Mouse (Mus musculus) MEL (cell line): Measurements from ENCODE around the gene Schip1. TPM values are rescaled to one million over a fixed set of nuclear protein-coding genes. Genes with fewer than 3 reads are reported as not detected.

Experiments used
- DNase-seq: peaks from one replicate; pipeline ENCODE4 v3.0.0; 2011; ENCODE audit warnings: low read depth, low spot score
- H3K27ac ChIP-seq: 2 replicates; pipeline ENCODE4 v1.5.1; 2012; ENCODE audit warnings: low read depth, mild to moderate bottlenecking, control low read depth, low read length, moderate library complexity; ENCODE audit not compliant: control insufficient read depth
- H3K27me3 ChIP-seq, 2 experiments: fragments of 150-350 bp in 1 of 2; sonication (generic) in 1 of 2; 2 replicates each; pipeline ENCODE4 v1.6.1; 2012; ENCODE audit warnings: low read length in 2 of 2, mild to moderate bottlenecking in 2 of 2, improper control_type of control experiment in 1 of 2, moderate library complexity in 1 of 2; ENCODE audit not compliant: insufficient read depth in 2 of 2, control insufficient read depth in 1 of 2
- H3K36me3 ChIP-seq, 2 experiments: 2 replicates each; pipeline ENCODE4 v1.6.1; 2012 to 2014; ENCODE audit warnings: low read length in 2 of 2, improper control_type of control experiment in 1 of 2, inconsistent platforms in 1 of 2, mild to moderate bottlenecking in 1 of 2; ENCODE audit not compliant: insufficient read depth in 2 of 2, control insufficient read depth in 1 of 2
- H3K4me1 ChIP-seq, 2 experiments: fragments of 150-350 bp in 1 of 2; sonication (generic) in 1 of 2; 2 replicates each; pipeline ENCODE4 v1.6.1; 2012; ENCODE audit warnings: low read length in 2 of 2, improper control_type of control experiment in 1 of 2, mild to moderate bottlenecking in 1 of 2; ENCODE audit not compliant: insufficient read depth in 2 of 2, control insufficient read depth in 1 of 2
- H3K4me3 ChIP-seq, 2 experiments: fragments of 150-350 bp in 1 of 2; sonication (generic) in 1 of 2; 2 replicates each; pipeline ENCODE4 v1.5.1; 2012; ENCODE audit warnings: low read depth in 2 of 2, low read length in 2 of 2, mild to moderate bottlenecking in 2 of 2, moderate library complexity in 2 of 2, control low read depth in 1 of 2, improper control_type of control experiment in 1 of 2; ENCODE audit not compliant: control insufficient read depth in 1 of 2, insufficient read depth in 1 of 2
- H3K79me2 ChIP-seq: 2 replicates; pipeline ENCODE4 v1.6.1; 2012; ENCODE audit warnings: mild to moderate bottlenecking, low read length, moderate library complexity; ENCODE audit not compliant: control insufficient read depth, poor library complexity, insufficient read depth
- H3K9ac ChIP-seq: 2 replicates; pipeline ENCODE4 v1.6.1; 2012; ENCODE audit warnings: low read depth, mild to moderate bottlenecking, control low read depth, low read length, moderate library complexity; ENCODE audit not compliant: control insufficient read depth, poor library complexity, severe bottlenecking
- H3K9me3 ChIP-seq: fragments of 150-350 bp; sonication (generic); replicated peaks from 2 replicates; pipeline ENCODE4 v1.6.1; 2012; ENCODE audit warnings: mild to moderate bottlenecking, low read length, improper control_type of control experiment, moderate library complexity; ENCODE audit not compliant: insufficient read depth
- CHD1 ChIP-seq: IDR thresholded peaks from 2 replicates; pipeline ENCODE4 v1.6.1; 2012; ENCODE audit warnings: low read depth, mild to moderate bottlenecking, inconsistent platforms, low read length, improper control_type of control experiment
- CTCF ChIP-seq, 3 experiments: IDR thresholded peaks in 2 of 3; conservative IDR thresholded peaks in 1 of 3; 2 replicates each; pipeline ENCODE4 v1.5.1; 2011 to 2012; ENCODE audit warnings: low read length in 3 of 3, low read depth in 2 of 3, mild to moderate bottlenecking in 2 of 3, improper control_type of control experiment in 1 of 3, inconsistent platforms in 1 of 3, mixed read lengths in 1 of 3, moderate library complexity in 1 of 3; ENCODE audit not compliant: control insufficient read depth in 1 of 3, insufficient read depth in 1 of 3, poor library complexity in 1 of 3, severe bottlenecking in 1 of 3
- E2F4 ChIP-seq: IDR thresholded peaks from 2 replicates; pipeline ENCODE4 v1.6.1; 2011; ENCODE audit warnings: low read depth, low read length, improper control_type of control experiment, borderline replicate concordance
- ELF1 ChIP-seq: IDR thresholded peaks from 2 replicates; pipeline ENCODE4 v1.6.1; 2014; ENCODE audit warnings: low read depth, mild to moderate bottlenecking, inconsistent platforms, low read length, improper control_type of control experiment, moderate library complexity
- EP300 ChIP-seq, 2 experiments: IDR thresholded peaks; 2 replicates each; pipeline ENCODE4 v1.6.1; 2011; ENCODE audit warnings: improper control_type of control experiment in 2 of 2, low read length in 2 of 2, low read depth in 1 of 2, mild to moderate bottlenecking in 1 of 2
- GABPA ChIP-seq: IDR thresholded peaks from 2 replicates; pipeline ENCODE4 v1.6.1; 2012; ENCODE audit warnings: low read depth, mild to moderate bottlenecking, inconsistent platforms, low read length, improper control_type of control experiment, moderate library complexity
- GATA1 ChIP-seq: IDR thresholded peaks from 2 replicates; pipeline ENCODE4 v1.6.1; 2011; ENCODE audit warnings: low read depth, low read length, improper control_type of control experiment
- HCFC1 ChIP-seq: IDR thresholded peaks from 2 replicates; pipeline ENCODE4 v1.6.1; 2012; ENCODE audit warnings: low read depth, mild to moderate bottlenecking, inconsistent platforms, low read length, improper control_type of control experiment, moderate library complexity
- JUND ChIP-seq: IDR thresholded peaks from 2 replicates; pipeline ENCODE4 v1.6.1; 2011; ENCODE audit warnings: low read depth, mild to moderate bottlenecking, improper control_type of control experiment, low read length
- KAT2A ChIP-seq: conservative IDR thresholded peaks from 2 replicates; pipeline ENCODE4 v1.6.1; 2012; ENCODE audit warnings: low read depth, low read length, improper control_type of control experiment, inconsistent platforms
- MAX ChIP-seq: IDR thresholded peaks from 2 replicates; pipeline ENCODE4 v1.6.1; 2011; ENCODE audit warnings: low read length, improper control_type of control experiment
- MAZ ChIP-seq: IDR thresholded peaks from 2 replicates; pipeline ENCODE4 v1.6.1; 2012; ENCODE audit warnings: low read depth, mild to moderate bottlenecking, inconsistent platforms, low read length, improper control_type of control experiment
- MEF2A ChIP-seq: IDR thresholded peaks from 2 replicates; pipeline ENCODE4 v1.6.1; 2014; ENCODE audit warnings: low read depth, mild to moderate bottlenecking, inconsistent platforms, low read length, improper control_type of control experiment; ENCODE audit not compliant: poor library complexity, insufficient replicate concordance, severe bottlenecking; ENCODE audit errors: extremely low read depth
- MXI1 ChIP-seq: IDR thresholded peaks from 2 replicates; pipeline ENCODE4 v1.6.1; 2011; ENCODE audit warnings: mild to moderate bottlenecking, low read depth, low read length, improper control_type of control experiment
- NRF1 ChIP-seq: IDR thresholded peaks from 2 replicates; pipeline ENCODE4 v1.6.1; 2014; ENCODE audit warnings: low read depth, mild to moderate bottlenecking, inconsistent platforms, low read length, improper control_type of control experiment, moderate library complexity; ENCODE audit not compliant: poor library complexity, insufficient read depth, severe bottlenecking
- POLR2A ChIP-seq, 2 experiments: IDR thresholded peaks; 2 replicates each; pipeline ENCODE4 v1.6.1; 2011 to 2012; ENCODE audit warnings: low read length in 2 of 2, mild to moderate bottlenecking in 2 of 2, control low read depth in 1 of 2, improper control_type of control experiment in 1 of 2, low read depth in 1 of 2, moderate library complexity in 1 of 2; ENCODE audit not compliant: control insufficient read depth in 1 of 2, insufficient read depth in 1 of 2, poor library complexity in 1 of 2
- POLR2AphosphoS2 ChIP-seq: IDR thresholded peaks from 2 replicates; pipeline ENCODE4 v1.6.1; 2011; ENCODE audit warnings: low read length, improper control_type of control experiment
- POLR2AphosphoS5 ChIP-seq: IDR thresholded peaks from 2 replicates; pipeline ENCODE4 v1.6.1; 2012; ENCODE audit warnings: low read depth, borderline replicate concordance, mild to moderate bottlenecking, inconsistent platforms, low read length, moderate library complexity, mixed read lengths
- RAD21 ChIP-seq: IDR thresholded peaks from 2 replicates; pipeline ENCODE4 v1.6.1; 2011; ENCODE audit warnings: mild to moderate bottlenecking, low read depth, low read length, improper control_type of control experiment
- SIN3A ChIP-seq: IDR thresholded peaks from 2 replicates; pipeline ENCODE4 v1.6.1; 2012; ENCODE audit warnings: low read length, improper control_type of control experiment, inconsistent platforms
- TBP ChIP-seq: IDR thresholded peaks from 2 replicates; pipeline ENCODE4 v1.8.0; 2011; ENCODE audit warnings: low read depth, low read length, improper control_type of control experiment
- TCF12 ChIP-seq: IDR thresholded peaks from 2 replicates; pipeline ENCODE4 v1.6.1; 2014; ENCODE audit warnings: low read depth, mild to moderate bottlenecking, inconsistent platforms, low read length, improper control_type of control experiment, moderate library complexity
- UBTF ChIP-seq: IDR thresholded peaks from 2 replicates; pipeline ENCODE4 v1.6.1; 2012; ENCODE audit warnings: low read depth, mild to moderate bottlenecking, inconsistent platforms, low read length, improper control_type of control experiment, moderate library complexity, borderline replicate concordance; ENCODE audit not compliant: insufficient read depth
- ZC3H11A ChIP-seq: IDR thresholded peaks from 2 replicates; pipeline ENCODE4 v1.6.1; 2012; ENCODE audit warnings: low read depth, mild to moderate bottlenecking, inconsistent platforms, low read length, improper control_type of control experiment
- ZNF384 ChIP-seq: IDR thresholded peaks from 2 replicates; pipeline ENCODE4 v1.6.1; 2012; ENCODE audit warnings: low read depth, mild to moderate bottlenecking, inconsistent platforms, low read length, improper control_type of control experiment
- polyA plus RNA-seq, 2 experiments: library from polyadenylated mRNA; stranded (reverse) in 1 of 2; unstranded in 1 of 2; fragments of >175 nt in 1 of 2; fragments of >200 nt in 1 of 2; gene quantifications; 2 replicates each; pipeline versions ENCODE4 v1.2.1 to v1.2.4; 2012; ENCODE audit warnings: low replicate concordance in 2 of 2, low read depth in 1 of 2; ENCODE audit not compliant: insufficient read length in 2 of 2, insufficient read depth in 1 of 2, missing spikeins in 1 of 2
- total RNA-seq: library from RNA; depleted of rRNA; stranded (reverse); fragments of 300-350 nt; gene quantifications from 2 replicates; pipeline ENCODE4 v1.2.3, GENCODE M21; 2012

The Schip1 gene
- total and polyA plus RNA-seq, 3 experiments, result 10.1 to 12.4 TPM; not detected in 1

- TF ChIP-seq EP300 (IDR thresholded peaks at IDR 0.05; ENCODE audit: low read depth in 1 of 2, low read length in 2 of 2) (no peak), MAX (no peak), JUND (no peak), TBP (no peak), CHD1 (no peak), RAD21 (no peak), GATA1 (no peak), POLR2AphosphoS5 (no peak), E2F4 (no peak), KAT2A (no peak), NRF1 (no peak), POLR2A (IDR thresholded peaks at IDR 0.05; ENCODE audit: control insufficient read depth in 1 of 2, insufficient read depth in 1 of 2, low read depth in 1 of 2, low read length in 2 of 2, poor library complexity in 1 of 2) (no peak), POLR2AphosphoS2 (no peak), ZC3H11A (no peak), CTCF (IDR thresholded peaks at IDR 0.05 in 2 of 3, conservative IDR thresholded peaks at IDR 0.05 in 1 of 3; ENCODE audit: control insufficient read depth in 1 of 3, insufficient read depth in 1 of 3, low read depth in 2 of 3, low read length in 3 of 3, poor library complexity in 1 of 3, severe bottlenecking in 1 of 3) (no peak)
- Histone ChIP-seq H3K4me1 (no peaks in the 10 kb centered on the region), H3K9ac (no peak overlapping the region), H3K27me3 (0 out of 4 replicates have a peak, but pooled peaks cover 0 to 1% of the 10 kb centered on the region in 2 experiments), H3K27ac (no peak overlapping the region), H3K9me3 (no peaks in the 10 kb centered on the region), H3K36me3 (no peaks in the 10 kb centered on the region), H3K79me2 (no peaks in the 10 kb centered on the region), H3K4me3 (no peak overlapping the region)
- DNase-seq, result no peak
Observed at GRCm38 (mm10) chr3:68403783-68404217, 339.2 kb downstream of the Schip1 start.

- TF ChIP-seq MXI1 (no peak), CTCF (IDR thresholded peaks at IDR 0.05 in 2 of 3, conservative IDR thresholded peaks at IDR 0.05 in 1 of 3; ENCODE audit: control insufficient read depth in 1 of 3, insufficient read depth in 1 of 3, low read depth in 2 of 3, low read length in 3 of 3, poor library complexity in 1 of 3, severe bottlenecking in 1 of 3) (no peak), UBTF (no peak), ZNF384 (no peak), HCFC1 (no peak), ZC3H11A (no peak), GABPA (no peak), MAZ (no peak), TCF12 (no peak), MEF2A (no peak), ELF1 (no peak), EP300 (IDR thresholded peaks at IDR 0.05; ENCODE audit: low read depth in 1 of 2, low read length in 2 of 2) (no peak), SIN3A (no peak)
- no peak for DNase-seq
- Histone ChIP-seq H3K4me3 (no peak overlapping the region), H3K27ac (no peak overlapping the region), H3K27me3 (peaks cover 0 to 1% of the 10 kb centered on the region in 2 experiments; a peak in 1 of 4 replicates), H3K36me3 (no peaks in the 10 kb centered on the region), H3K9ac (no peak overlapping the region), H3K9me3 (no peaks in the 10 kb centered on the region), H3K79me2 (no peaks in the 10 kb centered on the region), H3K4me1 (no peaks in the 10 kb centered on the region)
Observed at GRCm38 (mm10) chr3:68405724-68406123, 341.1 kb downstream of the Schip1 start.
